Mouse (Mus musculus) C2C12 (cell line): ENCODE results near the gene Tmem254a. TPM values are rescaled to one million over a fixed set of nuclear protein-coding genes. Genes with fewer than 3 reads are reported as not detected.
"Not testable (repeated sequence)": the region's sequence is repeated elsewhere in the genome, so short reads cannot be mapped to it uniquely, and the experiment has no call there.

Experiments
- H3K27me3 ChIP-seq: one replicate; pipeline ENCODE4 v1.6.1; 2011; ENCODE audit not compliant: control insufficient read depth, insufficient read depth, insufficient read length
- H3K36me3 ChIP-seq: one replicate; pipeline ENCODE4 v1.6.1; 2011; ENCODE audit not compliant: control insufficient read depth, insufficient read depth
- H3K4me3 ChIP-seq: one replicate; pipeline ENCODE4 v1.5.1; 2011; ENCODE audit warnings: mild to moderate bottlenecking, control low read depth; ENCODE audit not compliant: poor library complexity, insufficient read depth, severe bottlenecking
- H3K79me2 ChIP-seq: one replicate; pipeline ENCODE4 v1.6.1; 2011; ENCODE audit not compliant: control insufficient read depth, insufficient read depth
- H3K79me3 ChIP-seq: one replicate; pipeline ENCODE4 v1.6.1; 2011; ENCODE audit warnings: low read depth, control low read depth
- H3ac ChIP-seq: one replicate; pipeline ENCODE3; 2011; ENCODE audit warnings: low read depth; ENCODE audit not compliant: control insufficient read depth, insufficient read length
- polyA plus RNA-seq: library from polyadenylated mRNA; unstranded; fragments of >200 nt; fragmentation: generic; extraction: Trizol; gene quantifications from one replicate; pipeline ENCODE4 v1.2.1, GENCODE M21; 2012; ENCODE audit warnings: missing spikeins

Tmem254a gene
- polyA plus RNA-seq, 1 experiment: 0.56 TPM

GRCm38 (mm10) chr14:25894566-25894965 lies 32.9 kb downstream of the Tmem254a start:
- not testable (repeated sequence) for H3K79me3 ChIP-seq, H3K79me2 ChIP-seq, H3ac ChIP-seq, H3K27me3 ChIP-seq, H3K4me3 ChIP-seq, H3K36me3 ChIP-seq

GRCm38 (mm10) chr14:25885886-25886285 lies 41.6 kb downstream of the Tmem254a start:
- not testable (repeated sequence) for H3K79me2 ChIP-seq, H3K36me3 ChIP-seq, H3K4me3 ChIP-seq, H3K79me3 ChIP-seq, H3K27me3 ChIP-seq, H3ac ChIP-seq

GRCm38 (mm10) chr14:25881769-25882168 lies 45.7 kb downstream of the Tmem254a start:
- not testable (repeated sequence) for H3K79me2 ChIP-seq, H3K36me3 ChIP-seq, H3K27me3 ChIP-seq, H3K4me3 ChIP-seq, H3ac ChIP-seq, H3K79me3 ChIP-seq

- H3K4me3 ChIP-seq, H3K79me2 ChIP-seq, H3K79me3 ChIP-seq, H3ac ChIP-seq, H3K27me3 ChIP-seq, H3K36me3 ChIP-seq: not testable (repeated sequence)
Measured at GRCm38 (mm10) chr14:25876640-25877039, 50.8 kb downstream of the Tmem254a start.

Other genes starting within 250 kb of the Tmem254a start
- 21.4 TPM for gene Ppif, start 233.5 kb downstream of the Tmem254a start, polyA plus RNA-seq
- gene Zcchc24, start 158.6 kb downstream of the Tmem254a start, polyA plus RNA-seq: 36.4 TPM
- gene Anxa11, start 85.5 kb downstream of the Tmem254a start, polyA plus RNA-seq: 33.3 TPM
- gene Plac9a, start 24.6 kb downstream of the Tmem254a start, polyA plus RNA-seq: 0.30 TPM
- not detected for gene Cphx1, start 10.6 kb upstream of the Tmem254a start, polyA plus RNA-seq
- not detected for gene Duxbl1, start 50.9 kb upstream of the Tmem254a start, polyA plus RNA-seq
- 0.96 TPM for gene Gm9780, start 115.0 kb upstream of the Tmem254a start, polyA plus RNA-seq
- 3.7 TPM for gene Tmem254c, start 139.7 kb upstream of the Tmem254a start, polyA plus RNA-seq
- not detected for gene Cphx2, start 153.8 kb upstream of the Tmem254a start, polyA plus RNA-seq
- not detected for gene Cphx3, start 154.6 kb upstream of the Tmem254a start, polyA plus RNA-seq
- not detected for gene Duxbl2, start 190.7 kb upstream of the Tmem254a start, polyA plus RNA-seq